Mouse (Mus musculus) neural tube, embryonic 15.5 days (tissue): ENCODE measurements around the gene Map3k21. TPM values are rescaled to one million over a fixed set of nuclear protein-coding genes. Genes with fewer than 3 reads are reported as not detected.

Experiments
- ATAC-seq: fragments of 200-750 bp; cut with Nextera tagmentation; 2 replicates; pipeline ENCODE4 v1.8.0; 2017; ENCODE audit warnings: mild to moderate bottlenecking, moderate TSS enrichment, moderate library complexity; ENCODE audit not compliant: low FRiP score
- H3K27ac ChIP-seq: fragments of 300-500 bp; sonication (generic); replicated peaks from 2 replicates; pipeline ENCODE4 v1.5.1; 2015; ENCODE audit warnings: mild to moderate bottlenecking, inconsistent platforms
- H3K27me3 ChIP-seq: fragments of 300-500 bp; sonication (generic); replicated peaks from 2 replicates; pipeline ENCODE4 v1.6.1; 2015; ENCODE audit warnings: inconsistent platforms
- H3K36me3 ChIP-seq: fragments of 300-500 bp; sonication (generic); 2 replicates; pipeline ENCODE4 v1.6.1; 2015; ENCODE audit warnings: inconsistent platforms
- H3K4me1 ChIP-seq: fragments of 300-500 bp; sonication (generic); 2 replicates; pipeline ENCODE4 v1.6.1; 2015; ENCODE audit warnings: inconsistent platforms
- H3K4me2 ChIP-seq: fragments of 300-500 bp; sonication (generic); 2 replicates; pipeline ENCODE4 v1.6.1; 2015; ENCODE audit warnings: inconsistent platforms, mild to moderate bottlenecking, moderate library complexity
- H3K4me3 ChIP-seq: fragments of 300-500 bp; sonication (generic); replicated peaks from 2 replicates; pipeline ENCODE4 v1.5.1; 2015; ENCODE audit warnings: mild to moderate bottlenecking, inconsistent platforms
- H3K9ac ChIP-seq: fragments of 300-500 bp; sonication (generic); replicated peaks from 2 replicates; pipeline ENCODE4 v1.6.1; 2015; ENCODE audit warnings: mild to moderate bottlenecking, inconsistent platforms
- H3K9me3 ChIP-seq: fragments of 300-500 bp; sonication (generic); replicated peaks from 2 replicates; pipeline ENCODE4 v1.6.1; 2016; ENCODE audit warnings: inconsistent platforms
- WGBS: fragments of 180-500 bp; shearing (Covaris S2); methylation state at CpG from one replicate; pipeline ENCODE4 v1.1.7; 2015; ENCODE audit warnings: mixed read lengths; 5-methylcytosine and 5-hydroxymethylcytosine counted together
- polyA plus RNA-seq: library from polyadenylated mRNA; unstranded; fragments of >200 nt; fragmentation: Nextera tagmentation; extraction: Ambion mirVana; gene quantifications from 2 replicates; pipeline ENCODE4 v1.2.1, GENCODE M21; 2015

The Map3k21 gene
- polyA plus RNA-seq, 1 experiment from 2014 or later: 0.59 TPM

DNA sequence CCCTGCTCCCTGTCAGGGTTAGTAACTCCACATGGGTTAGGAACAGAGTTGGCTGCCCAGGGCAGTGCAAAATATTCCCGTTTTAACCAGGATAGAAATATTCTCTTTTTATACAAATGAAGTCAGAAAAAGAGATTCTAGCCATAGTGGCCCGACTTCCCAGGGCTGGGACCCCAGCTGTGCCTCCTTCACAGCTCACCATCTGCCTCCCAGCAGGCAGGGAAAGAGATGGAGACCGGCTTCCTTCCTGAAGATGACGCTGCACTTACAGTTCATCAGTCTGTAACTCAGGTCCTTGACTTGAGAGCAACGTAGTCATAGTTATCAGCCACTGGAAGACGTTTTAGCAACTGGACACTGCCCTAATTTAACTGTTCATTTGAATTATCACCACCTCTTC is 70.6 kb downstream of the Map3k21 start:
- Histone ChIP-seq H3K9ac (no peak overlapping the region), H3K36me3 (no peaks in the 10 kb centered on the region), H3K27me3 (no peaks in the 10 kb centered on the region), H3K4me3 (no peak overlapping the region), H3K27ac (no peak overlapping the region), H3K4me2 (no peak overlapping the region), H3K9me3 (no peaks in the 10 kb centered on the region), H3K4me1 (no peaks in the 10 kb centered on the region)
- 44% methylated on average over 6 of the region's 6 CpGs for WGBS
- no peak for ATAC-seq

- no peak overlapping the region for H3K27ac ChIP-seq
- no peak for ATAC-seq
- H3K4me2 ChIP-seq: no peak overlapping the region
- no peak overlapping the region for H3K4me3 ChIP-seq
- H3K9me3 ChIP-seq: no peaks in the 10 kb centered on the region
- H3K4me1 ChIP-seq: no peaks in the 10 kb centered on the region
- H3K9ac ChIP-seq: no peak overlapping the region
- H3K27me3 ChIP-seq: no peaks in the 10 kb centered on the region
- H3K36me3 ChIP-seq: no peaks in the 10 kb centered on the region
- WGBS: 77% methylated on average over 3 of the region's 3 CpGs
Observed at GRCm38 (mm10) chr8:125983515-125983914, 73.3 kb downstream of the Map3k21 start.

DNA sequence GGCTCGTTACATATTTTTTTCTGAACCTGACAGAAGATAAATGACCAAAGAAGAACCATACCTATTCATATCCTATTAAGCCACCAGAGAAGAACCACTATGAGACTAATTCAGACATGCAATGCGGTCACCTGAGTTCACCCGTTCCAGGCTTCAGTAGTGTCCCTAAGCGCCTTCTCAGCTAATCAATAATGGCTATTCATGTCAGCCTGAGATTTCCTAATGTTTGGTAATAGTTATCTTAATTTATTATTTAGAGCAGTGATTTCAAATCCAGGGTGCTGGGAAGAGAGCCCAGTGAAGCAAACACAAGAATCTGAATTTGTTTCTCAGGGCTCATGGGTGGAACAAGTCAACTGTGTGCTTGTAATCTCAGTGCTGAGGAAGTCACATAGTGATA is 73.9 kb downstream of the Map3k21 start:
- H3K4me3 ChIP-seq: no peak overlapping the region
- WGBS: 87% methylated on average over 4 of the region's 4 CpGs
- H3K36me3 ChIP-seq: no peaks in the 10 kb centered on the region

GRCm38 (mm10) chr8:125985364-125985763 is 75.1 kb downstream of the Map3k21 start:
- no peaks in the 10 kb centered on the region for H3K9me3 ChIP-seq
- H3K27ac ChIP-seq: no peak overlapping the region
- no peak overlapping the region for H3K4me2 ChIP-seq
- ATAC-seq: no peak
- no peaks in the 10 kb centered on the region for H3K36me3 ChIP-seq
- no peak overlapping the region for H3K9ac ChIP-seq
- no peaks in the 10 kb centered on the region for H3K4me1 ChIP-seq
- WGBS: 97% methylated on average over 2 of the region's 2 CpGs
- no peaks in the 10 kb centered on the region for H3K27me3 ChIP-seq
- no peak overlapping the region for H3K4me3 ChIP-seq

More for the DNA sequence above, 73.9 kb downstream of the Map3k21 start:
- H3K9ac ChIP-seq: no peak overlapping the region
- no peak overlapping the region for H3K27ac ChIP-seq
- H3K4me1 ChIP-seq: no peaks in the 10 kb centered on the region
- no peak overlapping the region for H3K4me2 ChIP-seq
- ATAC-seq: no peak
- no peaks in the 10 kb centered on the region for H3K27me3 ChIP-seq
- no peaks in the 10 kb centered on the region for H3K9me3 ChIP-seq

DNA sequence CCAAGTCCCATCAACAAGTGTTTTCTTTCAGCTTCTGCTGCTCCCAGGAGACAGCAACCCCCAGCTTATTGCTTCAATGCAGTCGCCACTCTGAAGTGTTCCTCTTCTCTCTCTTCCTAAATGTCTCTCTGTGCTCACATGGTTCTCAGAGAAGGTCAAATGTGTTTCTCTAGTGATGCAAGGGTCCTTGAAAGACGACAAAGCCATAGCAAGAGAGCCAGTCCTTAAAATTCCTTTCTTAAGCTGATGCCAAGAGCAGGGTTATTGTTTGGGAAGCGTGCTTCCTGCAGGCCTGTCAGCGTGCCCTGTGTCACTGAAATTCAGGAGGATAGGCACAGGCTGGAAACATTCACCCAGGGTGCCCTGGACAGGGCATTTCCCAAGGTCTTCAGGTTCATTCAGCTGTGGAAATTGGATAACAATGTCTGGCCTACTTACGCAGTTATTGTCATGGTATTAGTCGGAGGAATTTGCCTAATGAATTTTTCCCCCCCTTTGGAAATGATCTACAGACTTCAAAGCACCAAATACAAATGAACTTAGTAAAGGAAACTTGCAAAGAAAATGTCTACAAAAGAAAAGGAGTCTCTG is 76.8 kb downstream of the Map3k21 start:
- Histone ChIP-seq H3K27ac (no peak overlapping the region), H3K27me3 (peaks cover 1% of the 10 kb centered on the region; the same call in 1 of the 2 replicates), H3K9ac (no peak overlapping the region), H3K4me1 (no peaks in the 10 kb centered on the region), H3K4me2 (no peak overlapping the region), H3K4me3 (no peak overlapping the region), H3K9me3 (no peaks in the 10 kb centered on the region), H3K36me3 (no peaks in the 10 kb centered on the region)
- no peak for ATAC-seq
- 31% methylated on average over 6 of the region's 6 CpGs for WGBS

GRCm38 (mm10) chr8:125987996-125988395 is 77.7 kb downstream of the Map3k21 start:
- Histone ChIP-seq H3K4me1 (no peaks in the 10 kb centered on the region), H3K4me2 (no peak overlapping the region), H3K36me3 (no peaks in the 10 kb centered on the region), H3K9ac (no peak overlapping the region), H3K27me3 (peaks cover 7% of the 10 kb centered on the region), H3K4me3 (no peak overlapping the region), H3K9me3 (no peaks in the 10 kb centered on the region), H3K27ac (no peak overlapping the region)
- ATAC-seq: no peak
- WGBS: 72% methylated on average over 2 of the region's 2 CpGs

GRCm38 (mm10) chr8:125993636-125994035 is 83.4 kb downstream of the Map3k21 start:
- Histone ChIP-seq H3K9me3 (no peaks in the 10 kb centered on the region), H3K27ac (no peak overlapping the region), H3K36me3 (no peaks in the 10 kb centered on the region), H3K4me3 (no peak overlapping the region), H3K4me2 (no peak overlapping the region), H3K9ac (no peak overlapping the region), H3K27me3 (peaks cover 23% of the 10 kb centered on the region), H3K4me1 (peaks cover 37% of the 10 kb centered on the region)
- no peak for ATAC-seq
- WGBS: 85% methylated on average over 9 of the region's 9 CpGs

GRCm38 (mm10) chr8:125995101-125995986 is 85.1 kb downstream of the Map3k21 start, which contains the start of gene Kcnk1:
TSS of gene Kcnk1 (plus strand) at chr8:125995170.
- WGBS: under 1% methylated on average over 73 of the region's 73 CpGs
- peaks cover 23% of the 10 kb centered on the region for H3K27me3 ChIP-seq
- peak within 1 kb of the TSS; percentile 65 for H3K4me3 ChIP-seq
- peak within 1 kb of the TSS; percentile 89 for H3K4me2 ChIP-seq
- H3K9me3 ChIP-seq: no peaks in the 10 kb centered on the region
- peak within 1 kb of the TSS; percentile 86 for H3K27ac ChIP-seq
- no peaks in the 10 kb centered on the region for H3K36me3 ChIP-seq
- H3K4me1 ChIP-seq: peaks cover 37% of the 10 kb centered on the region
- ATAC-seq: peak; percentile 84
- H3K9ac ChIP-seq: peak within 1 kb of the TSS; percentile 77

- Histone ChIP-seq H3K27ac (peak overlapping the region; percentile 86), H3K9ac (peak overlapping the region; percentile 77), H3K9me3 (no peaks in the 10 kb centered on the region), H3K4me3 (peak overlapping the region; percentile 65), H3K27me3 (peaks cover 23% of the 10 kb centered on the region), H3K36me3 (no peaks in the 10 kb centered on the region), H3K4me2 (peak overlapping the region; percentile 89), H3K4me1 (peaks cover 37% of the 10 kb centered on the region)
- ATAC-seq: peak; percentile 13
- WGBS: 16% methylated on average over 14 of the region's 14 CpGs
Observed at GRCm38 (mm10) chr8:125996031-125996839, 86.0 kb downstream of the Map3k21 start.

GRCm38 (mm10) chr8:125996980-125997379 is 86.7 kb downstream of the Map3k21 start:
- H3K9me3 ChIP-seq: no peaks in the 10 kb centered on the region
- H3K27me3 ChIP-seq: peaks cover 23% of the 10 kb centered on the region
- H3K4me3 ChIP-seq: peak overlapping the region; percentile 65
- H3K4me2 ChIP-seq: peak overlapping the region; percentile 89
- no peak for ATAC-seq
- H3K36me3 ChIP-seq: no peaks in the 10 kb centered on the region
- H3K27ac ChIP-seq: no peak overlapping the region
- peak overlapping the region; percentile 77; the same call in 1 of the 2 replicates for H3K9ac ChIP-seq
- 38% methylated on average over 6 of the region's 6 CpGs for WGBS
- H3K4me1 ChIP-seq: peaks cover 37% of the 10 kb centered on the region
